Mouse (Mus musculus): ENCODE data around the gene Ifnb1.
"Not testable (repeated sequence)": the region's sequence is repeated elsewhere in the genome, so short reads cannot be mapped to it uniquely, and the experiment has no call there.

Ifnb1 gene

DNA sequence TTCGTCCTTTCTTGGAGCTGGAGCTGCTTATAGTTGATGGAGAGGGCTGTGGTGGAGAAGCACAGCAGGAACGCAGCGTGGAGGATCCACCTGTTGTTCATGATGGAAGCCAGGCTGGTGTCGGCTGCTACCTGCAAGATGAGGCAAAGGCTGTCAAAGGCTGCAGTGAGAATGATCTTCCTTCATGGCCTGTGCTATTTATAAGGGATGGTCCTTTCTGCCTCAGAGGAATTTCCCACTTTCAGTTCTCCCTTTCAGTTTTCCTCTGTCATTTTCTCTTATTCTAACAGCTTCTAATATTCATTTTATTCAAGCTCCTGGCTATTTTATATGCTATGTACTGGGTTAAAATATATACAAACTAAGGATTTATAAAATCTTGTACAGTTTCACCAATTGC lies at the start of gene Ifnb1:
Ifnb1 (minus strand) TSS at position 101 of the 400 bp plus-strand sequence.
- in situ Hi-C loops (cut with MboI; ENCODE audit: unreplicated experiment in 2 of 2) = no loop called here

DNA sequence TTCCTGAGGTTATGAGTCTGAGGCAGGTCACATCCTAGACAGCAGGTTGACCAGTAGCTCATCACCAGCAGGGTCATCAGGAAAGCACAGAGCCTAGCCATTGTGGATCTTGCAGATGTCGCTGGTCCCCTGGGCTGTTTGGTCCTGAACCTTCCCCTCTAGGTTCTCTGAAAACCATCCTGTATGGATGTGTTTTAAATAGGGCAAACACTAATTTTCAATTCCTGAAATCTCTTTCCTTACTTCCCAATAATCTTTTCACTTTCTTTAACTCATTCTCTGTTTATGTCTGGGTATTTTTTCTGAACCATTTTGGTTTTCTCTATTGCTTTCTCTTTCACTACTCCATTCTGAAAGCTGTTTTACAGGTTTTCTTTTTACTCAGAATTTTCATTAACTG lies 49.1 kb upstream of the Ifnb1 start, which contains the start of gene Ifna14:
Ifna14 (minus strand) TSS at position 101 of the 400 bp plus-strand sequence.
- in situ Hi-C loops (cut with MboI; ENCODE audit: unreplicated experiment in 2 of 2) = no loop called here

DNA sequence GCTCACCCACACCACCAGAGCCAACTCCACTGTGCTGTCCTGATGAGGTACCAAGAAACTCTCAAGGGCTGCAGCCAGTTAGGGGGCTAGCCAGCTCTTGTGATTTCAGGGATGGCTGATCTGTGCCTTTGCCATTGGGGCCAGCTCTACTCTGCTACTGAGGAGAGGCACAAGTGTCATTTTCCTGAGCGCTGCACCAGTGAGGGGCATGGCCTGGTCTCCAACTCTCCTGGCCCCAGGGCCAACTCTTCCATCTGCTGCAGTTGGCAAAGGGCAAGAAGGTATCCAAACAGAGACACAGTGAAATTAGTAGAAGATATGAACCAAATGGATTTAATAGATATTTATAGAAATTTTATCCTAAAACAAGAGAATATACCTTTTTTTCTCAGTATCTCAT lies 39.2 kb upstream of the Ifnb1 start:
- in situ Hi-C loops (cut with MboI; ENCODE audit: unreplicated experiment in 2 of 2) = no loop called here

GRCm38 (mm10) chr4:88558145-88558544 lies 35.6 kb upstream of the Ifnb1 start, which contains the start of gene Ifna15:
Gene Ifna15, minus strand, starts transcription at chr4:88558245.
- in situ Hi-C loops (cut with MboI; ENCODE audit: unreplicated experiment in 2 of 2) = not testable (repeated sequence)

- in situ Hi-C loops (cut with MboI; ENCODE audit: unreplicated experiment in 2 of 2) = loop anchor here in 1 of 2 experiments (5.0 kb wide), 1 partner anchor 92 kb away; the partner anchor contains the start of gene Ifna13
Observed at GRCm38 (mm10) chr4:88550161-88550945, 27.8 kb upstream of the Ifnb1 start.

- in situ Hi-C loops (cut with MboI; ENCODE audit: unreplicated experiment in 2 of 2) = loop anchor here (10.0 to 25.0 kb wide), 4 partner anchors 203 to 1986 kb away; partner anchors contain the start of gene Saxo1 (in 1 of the 2)
Observed at GRCm38 (mm10) chr4:88547986-88548385, 25.4 kb upstream of the Ifnb1 start.

DNA sequence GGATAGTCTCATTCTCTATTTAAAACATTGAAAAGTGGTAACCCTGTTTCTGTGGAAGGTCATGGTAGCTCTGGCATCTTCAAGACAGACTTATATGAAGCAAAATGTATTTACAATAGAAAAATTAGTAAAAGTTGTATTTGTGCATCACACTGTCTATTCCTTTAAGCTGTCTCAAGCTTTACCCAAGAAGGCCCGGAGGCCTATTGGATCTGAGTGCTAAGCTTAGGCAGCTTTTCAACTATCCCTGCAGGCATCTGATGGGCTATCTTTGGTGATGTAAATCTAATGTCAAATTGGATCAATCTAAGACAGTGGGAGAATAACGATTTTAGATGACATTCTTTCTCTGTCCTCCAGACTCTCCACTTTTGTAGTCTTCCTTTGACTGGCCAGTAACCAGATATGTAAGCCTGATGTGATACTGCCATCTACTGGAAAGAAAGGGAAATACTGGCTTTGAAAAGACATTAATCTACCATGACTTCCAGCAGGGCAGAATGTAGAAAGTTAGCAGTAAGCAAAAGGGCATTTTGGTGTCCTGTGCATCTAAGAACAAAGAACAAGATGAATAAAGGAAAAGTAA lies 21.2 kb upstream of the Ifnb1 start:
- in situ Hi-C loops (cut with MboI; ENCODE audit: unreplicated experiment in 2 of 2) = loop anchor here (5.0 to 25.0 kb wide), 9 partner anchors 191 to 1981 kb away; partner anchors contain the start of gene Saxo1 (in 1 of the 2)

GRCm38 (mm10) chr4:88537328-88537727 lies 14.8 kb upstream of the Ifnb1 start:
- in situ Hi-C loops (cut with MboI; ENCODE audit: unreplicated experiment in 2 of 2) = loop anchor here (25.0 kb wide), 2 partner anchors 1575 to 1975 kb away; partner anchors contain the start of gene Saxo1 (in 1 of the 2)

DNA sequence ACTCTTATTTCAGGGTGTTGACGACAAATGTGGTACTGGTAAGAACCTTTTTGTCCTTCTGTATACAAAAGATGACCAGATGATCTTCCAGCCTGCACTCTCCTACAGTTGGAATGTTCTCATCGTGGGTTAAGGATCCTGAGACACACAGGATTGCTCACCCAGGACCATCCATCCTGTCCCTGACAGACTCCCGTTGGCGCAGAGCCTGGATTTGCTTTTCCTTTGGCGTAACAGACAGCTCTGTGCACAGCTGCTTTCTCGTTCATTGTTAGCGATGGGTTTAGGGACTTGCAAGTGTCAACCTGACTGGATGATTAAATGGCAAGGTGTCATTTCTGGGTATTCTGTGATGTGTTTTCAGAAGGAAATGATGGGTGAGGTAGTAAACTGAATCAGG lies 14.1 kb upstream of the Ifnb1 start:
- in situ Hi-C loops (cut with MboI; ENCODE audit: unreplicated experiment in 2 of 2) = loop anchor here (25.0 kb wide), 2 partner anchors 1574 to 1974 kb away; partner anchors contain the start of gene Saxo1 (in 1 of the 2)

GRCm38 (mm10) chr4:88535742-88536141 lies 13.2 kb upstream of the Ifnb1 start:
- in situ Hi-C loops (cut with MboI; ENCODE audit: unreplicated experiment in 2 of 2) = loop anchor here (25.0 kb wide), 2 partner anchors 1573 to 1973 kb away; partner anchors contain the start of gene Saxo1 (in 1 of the 2)

DNA sequence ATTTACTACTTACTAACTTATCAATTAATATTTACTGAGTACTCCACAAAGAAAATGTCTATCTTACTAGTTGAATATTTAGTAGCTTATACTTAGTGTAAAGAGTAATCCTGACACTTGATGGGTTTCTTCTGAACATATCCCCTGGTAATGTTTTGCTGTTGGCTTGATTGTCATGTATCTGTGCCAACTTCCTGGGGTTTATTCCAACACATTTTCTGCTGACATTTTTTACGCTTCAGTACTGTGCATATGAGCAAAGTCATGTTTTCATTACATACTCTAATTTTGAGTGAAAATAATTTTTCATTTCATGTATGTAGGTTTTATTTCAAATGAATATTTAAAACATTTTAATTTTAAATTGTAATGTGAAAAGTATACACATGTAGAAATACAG lies 12.3 kb upstream of the Ifnb1 start:
- in situ Hi-C loops (cut with MboI; ENCODE audit: unreplicated experiment in 2 of 2) = loop anchor here (25.0 kb wide), 2 partner anchors 1573 to 1973 kb away; partner anchors contain the start of gene Saxo1 (in 1 of the 2)

- in situ Hi-C loops (cut with MboI; ENCODE audit: unreplicated experiment in 2 of 2) = loop anchor here (25.0 kb wide), 2 partner anchors 1571 to 1971 kb away; partner anchors contain the start of gene Saxo1 (in 1 of the 2)
Observed at GRCm38 (mm10) chr4:88533499-88533898, 10.9 kb upstream of the Ifnb1 start.

DNA sequence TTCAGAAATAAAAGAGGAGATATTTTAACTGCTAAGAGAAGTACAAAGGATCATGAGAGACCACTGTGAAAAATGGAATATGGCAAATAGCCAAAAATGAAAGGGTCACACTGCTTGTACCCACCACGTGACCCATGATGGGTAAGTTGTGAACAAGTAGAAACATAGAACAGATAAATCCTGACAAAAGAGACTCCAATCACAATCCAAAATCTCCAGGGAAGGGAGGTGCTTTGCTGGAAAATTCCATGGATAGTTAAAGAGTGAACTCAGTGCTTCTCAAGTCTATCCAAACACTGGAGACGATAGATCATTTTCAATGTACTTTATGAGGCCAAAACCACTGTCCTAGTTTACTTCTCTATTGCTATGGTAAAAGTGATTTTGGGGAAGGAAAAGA lies 8.3 kb upstream of the Ifnb1 start:
- in situ Hi-C loops (cut with MboI; ENCODE audit: unreplicated experiment in 2 of 2) = loop anchor here (25.0 kb wide), 2 partner anchors 1569 to 1969 kb away; partner anchors contain the start of gene Saxo1 (in 1 of the 2)

GRCm38 (mm10) chr4:88530271-88530670 lies 7.7 kb upstream of the Ifnb1 start:
- in situ Hi-C loops (cut with MboI; ENCODE audit: unreplicated experiment in 2 of 2) = loop anchor here (25.0 kb wide), 2 partner anchors 1568 to 1968 kb away; partner anchors contain the start of gene Saxo1 (in 1 of the 2)

GRCm38 (mm10) chr4:88526379-88527049 lies 3.9 kb upstream of the Ifnb1 start:
- in situ Hi-C loops (cut with MboI; ENCODE audit: unreplicated experiment in 2 of 2) = loop anchor here (25.0 kb wide), 2 partner anchors 1564 to 1964 kb away; partner anchors contain the start of gene Saxo1 (in 1 of the 2)

GRCm38 (mm10) chr4:88525393-88525792 lies 2.8 kb upstream of the Ifnb1 start:
- in situ Hi-C loops (cut with MboI; ENCODE audit: unreplicated experiment in 2 of 2) = loop anchor here (25.0 kb wide), 2 partner anchors 1563 to 1963 kb away; partner anchors contain the start of gene Saxo1 (in 1 of the 2)

DNA sequence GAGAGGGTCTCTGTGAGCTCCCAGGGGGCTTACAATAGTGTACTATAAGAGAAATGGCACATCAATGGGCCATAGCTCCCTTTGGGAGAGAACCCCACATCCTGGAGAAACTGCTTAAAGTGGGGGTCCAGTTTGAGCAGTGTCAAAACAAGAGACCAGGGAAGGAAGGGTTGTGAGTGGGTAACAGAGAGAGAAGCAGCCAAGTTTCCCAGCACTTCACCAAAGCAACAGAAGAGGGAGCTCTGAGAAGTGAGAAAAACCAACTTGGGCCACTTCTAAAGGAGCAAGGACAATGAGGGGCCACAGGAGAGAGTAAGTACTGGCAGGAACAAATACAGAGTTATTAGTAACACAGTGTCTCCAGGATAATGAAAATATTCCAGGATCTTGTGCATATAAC lies 667 bp upstream of the Ifnb1 start:
- in situ Hi-C loops (cut with MboI; ENCODE audit: unreplicated experiment in 2 of 2) = no loop called here

DNA sequence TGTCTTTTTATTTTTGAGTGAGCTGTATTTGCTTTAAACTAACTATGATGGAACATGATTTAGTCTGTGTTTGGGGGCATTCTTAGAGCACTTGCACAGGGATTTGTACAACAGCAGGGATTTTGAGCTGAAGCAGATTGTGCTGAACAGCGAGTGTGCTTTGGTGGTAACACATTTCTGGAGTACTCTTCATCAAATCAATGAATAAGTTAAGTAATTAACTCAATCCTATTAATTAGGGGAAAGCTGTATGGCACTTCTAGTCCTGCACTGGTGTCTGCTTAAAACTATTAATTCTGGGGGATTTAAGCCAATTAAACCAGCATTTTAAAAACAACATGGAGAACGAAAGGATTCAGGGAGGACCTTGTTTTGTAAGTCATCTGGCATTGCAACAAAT lies 4.6 kb downstream of the Ifnb1 start:
- in situ Hi-C loops (cut with MboI; ENCODE audit: unreplicated experiment in 2 of 2) = no loop called here

- in situ Hi-C loops (cut with MboI; ENCODE audit: unreplicated experiment in 2 of 2) = no loop called here
Observed at GRCm38 (mm10) chr4:88515711-88516211, 6.8 kb downstream of the Ifnb1 start.

GRCm38 (mm10) chr4:88515250-88515649 lies 7.3 kb downstream of the Ifnb1 start:
- in situ Hi-C loops (cut with MboI; ENCODE audit: unreplicated experiment in 2 of 2) = no loop called here
